Mouse (Mus musculus) liver, embryonic 16.5 days (tissue): ENCODE data around the gene Soga1. TPM values are rescaled to one million over a fixed set of nuclear protein-coding genes. Genes with fewer than 3 reads are reported as not detected.
A peak's percentile ranks its signal among the peaks of the same experiment; 100 is the strongest.

Source experiments
- ATAC-seq: fragments of 200-750 bp; cut with Nextera tagmentation; 2 replicates; pipeline ENCODE4 v1.8.0; 2017; ENCODE audit warnings: low read depth, mild to moderate bottlenecking, moderate number of reproducible peaks, moderate library complexity
- H3K27ac ChIP-seq: fragments of 300-500 bp; sonication (generic); 2 replicates; pipeline ENCODE4 v1.5.1; 2014; ENCODE audit warnings: mild to moderate bottlenecking, low read length
- H3K27me3 ChIP-seq: fragments of 300-500 bp; sonication (generic); 2 replicates; pipeline ENCODE4 v1.6.1; 2014; ENCODE audit warnings: low read depth, low read length, mixed read lengths; ENCODE audit not compliant: control insufficient read depth, insufficient read depth
- H3K36me3 ChIP-seq: fragments of 300-500 bp; sonication (generic); 2 replicates; pipeline ENCODE4 v1.6.1; 2014; ENCODE audit warnings: mild to moderate bottlenecking; ENCODE audit not compliant: control insufficient read depth, insufficient read depth
- H3K4me1 ChIP-seq: fragments of 300-500 bp; sonication (generic); 2 replicates; pipeline ENCODE4 v1.6.1; 2014; ENCODE audit warnings: low read depth, low read length, mixed read lengths; ENCODE audit not compliant: control insufficient read depth
- H3K4me2 ChIP-seq: fragments of 300-500 bp; sonication (generic); 2 replicates; pipeline ENCODE4 v1.6.1; 2014; ENCODE audit warnings: low read depth, low read length, mixed read lengths
- H3K4me3 ChIP-seq: fragments of 300-500 bp; sonication (generic); 2 replicates; pipeline ENCODE4 v1.5.1; 2014; ENCODE audit warnings: low read depth, mild to moderate bottlenecking, low read length
- H3K9ac ChIP-seq: fragments of 300-500 bp; sonication (generic); 2 replicates; pipeline ENCODE4 v1.6.1; 2014; ENCODE audit warnings: low read depth, low read length
- H3K9me3 ChIP-seq: fragments of 300-500 bp; sonication (generic); replicated peaks from 2 replicates; pipeline ENCODE4 v1.6.1; 2016; ENCODE audit warnings: low read length; ENCODE audit not compliant: control insufficient read depth
- WGBS: fragments of 180-500 bp; shearing (Covaris S2); extraction: QIAGEN DNeasy Blood & Tissue Kit; methylation state at CpG from one replicate; pipeline ENCODE4 v1.1.7; 2014; ENCODE audit not compliant: insufficient replicate concordance; 5-methylcytosine and 5-hydroxymethylcytosine counted together
- polyA plus RNA-seq: library from polyadenylated mRNA; unstranded; fragments of >200 nt; fragmentation: Nextera tagmentation; extraction: Ambion mirVana; gene quantifications from 2 replicates; pipeline ENCODE4 v1.2.1, GENCODE M21; 2015

Soga1 gene
- polyA plus RNA-seq, 1 experiment from 2014 or later: 1.8 TPM

GRCm38 (mm10) chr2:157006511-157007233 is 72.4 kb downstream of the Soga1 start, which contains the start of gene Dsn1:
Gene Dsn1 (minus strand): TSS chr2:157007154.
- Histone ChIP-seq H3K9me3 (no peaks in the 10 kb centered on the region), H3K4me2 (peak within 1 kb of the TSS; percentile 84), H3K4me1 (peaks cover 29% of the 10 kb centered on the region), H3K4me3 (peak within 1 kb of the TSS; percentile 79), H3K36me3 (peaks cover 22% of the 10 kb centered on the region), H3K27me3 (no peaks in the 10 kb centered on the region), H3K9ac (peak within 1 kb of the TSS; percentile 90), H3K27ac (peak within 1 kb of the TSS; percentile 86)
- under 1% methylated on average over 56 of the region's 56 CpGs for WGBS
- peak; percentile 87 for ATAC-seq

- H3K4me1 ChIP-seq: peaks cover 12% of the 10 kb centered on the region
- WGBS: 88% methylated on average over 4 of the region's 4 CpGs
- no peaks in the 10 kb centered on the region for H3K27me3 ChIP-seq
- H3K4me2 ChIP-seq: no peak overlapping the region
- no peak for ATAC-seq
- peaks cover 51% of the 10 kb centered on the region for H3K36me3 ChIP-seq
- H3K9ac ChIP-seq: no peak overlapping the region
- H3K27ac ChIP-seq: no peak overlapping the region
- no peaks in the 10 kb centered on the region for H3K9me3 ChIP-seq
- H3K4me3 ChIP-seq: no peak overlapping the region
Observed at GRCm38 (mm10) chr2:157002321-157002720, 76.7 kb downstream of the Soga1 start.

- Histone ChIP-seq H3K9me3 (no peaks in the 10 kb centered on the region), H3K27ac (no peak overlapping the region), H3K4me3 (no peak overlapping the region), H3K27me3 (no peaks in the 10 kb centered on the region), H3K4me2 (no peak overlapping the region), H3K4me1 (no peaks in the 10 kb centered on the region), H3K36me3 (peaks cover 56% of the 10 kb centered on the region), H3K9ac (no peak overlapping the region)
- 86% methylated on average over 5 of the region's 5 CpGs for WGBS
- no peak for ATAC-seq
Observed at GRCm38 (mm10) chr2:156998263-156998662, 80.8 kb downstream of the Soga1 start.

GRCm38 (mm10) chr2:156996576-156996975 is 82.5 kb downstream of the Soga1 start:
- Histone ChIP-seq H3K36me3 (peaks cover 52% of the 10 kb centered on the region), H3K4me2 (no peak overlapping the region), H3K9ac (no peak overlapping the region), H3K4me1 (peaks cover 3% of the 10 kb centered on the region), H3K9me3 (no peaks in the 10 kb centered on the region), H3K4me3 (no peak overlapping the region), H3K27ac (no peak overlapping the region), H3K27me3 (no peaks in the 10 kb centered on the region)
- ATAC-seq: no peak
- 66% methylated on average over 6 of the region's 6 CpGs for WGBS

- Histone ChIP-seq H3K9me3 (no peaks in the 10 kb centered on the region), H3K9ac (peak within 1 kb of the TSS; percentile 98), H3K27me3 (no peaks in the 10 kb centered on the region), H3K4me3 (peak within 1 kb of the TSS; percentile 98), H3K4me1 (peaks cover 22% of the 10 kb centered on the region), H3K36me3 (peaks cover 18% of the 10 kb centered on the region), H3K27ac (peak within 1 kb of the TSS; percentile 90), H3K4me2 (peak within 1 kb of the TSS; percentile 84)
- peak; percentile 96 for ATAC-seq
- WGBS: under 1% methylated on average over 66 of the region's 66 CpGs
Observed at GRCm38 (mm10) chr2:156991470-156992319, 87.4 kb downstream of the Soga1 start, which contains the start of gene Ndrg3. Gene Ndrg3 (minus strand): TSS chr2:156992056.

GRCm38 (mm10) chr2:156990727-156991431 is 88.2 kb downstream of the Soga1 start:
- 4% methylated on average over 16 of the region's 16 CpGs for WGBS
- Histone ChIP-seq H3K4me3 (peak overlapping the region; percentile 98), H3K4me2 (peak overlapping the region; percentile 84), H3K4me1 (peaks cover 22% of the 10 kb centered on the region), H3K36me3 (peaks cover 11% of the 10 kb centered on the region), H3K9ac (peak overlapping the region; percentile 98), H3K27me3 (no peaks in the 10 kb centered on the region), H3K9me3 (no peaks in the 10 kb centered on the region), H3K27ac (peak overlapping the region; percentile 90)
- ATAC-seq: no peak

- H3K36me3 ChIP-seq: no peaks in the 10 kb centered on the region
- H3K27ac ChIP-seq: no peak overlapping the region
- WGBS: 38% methylated on average over 3 of the region's 3 CpGs
- H3K4me3 ChIP-seq: no peak overlapping the region
- H3K4me1 ChIP-seq: peaks cover 31% of the 10 kb centered on the region
- no peaks in the 10 kb centered on the region for H3K9me3 ChIP-seq
- ATAC-seq: no peak
- no peak overlapping the region for H3K9ac ChIP-seq
- no peaks in the 10 kb centered on the region for H3K27me3 ChIP-seq
- no peak overlapping the region for H3K4me2 ChIP-seq
Observed at GRCm38 (mm10) chr2:156987316-156987715, 91.7 kb downstream of the Soga1 start.

- Histone ChIP-seq H3K4me1 (peaks cover 25% of the 10 kb centered on the region), H3K9me3 (no peaks in the 10 kb centered on the region), H3K9ac (peak overlapping the region; percentile 26), H3K27ac (peak overlapping the region; percentile 92), H3K4me2 (peak overlapping the region; percentile 60), H3K36me3 (no peaks in the 10 kb centered on the region), H3K4me3 (peak overlapping the region; percentile 16; the same call in 1 of the 2 replicates), H3K27me3 (no peaks in the 10 kb centered on the region)
- peak; percentile 96 for ATAC-seq
- 15% methylated on average over 2 of the region's 2 CpGs for WGBS
Observed at GRCm38 (mm10) chr2:156982864-156983263, 96.2 kb downstream of the Soga1 start.
